Mouse (Mus musculus): ENCODE measurements around the gene Spn. TPM values are rescaled to one million over a fixed set of nuclear protein-coding genes. Genes with fewer than 3 reads are reported as not detected.
"Not testable (repeated sequence)": the region's sequence is repeated elsewhere in the genome, so short reads cannot be mapped to it uniquely, and the experiment has no call there.

Spn gene
- polyA plus RNA-seq, 1 experiment = 3.9 TPM

- TF ChIP-seq CTCF (IDR thresholded peaks at IDR 0.05; ENCODE audit: extremely low read depth, insufficient read length, insufficient replicate concordance, low read depth, low read length) (no peak), POLR2A (IDR thresholded peaks at IDR 0.05; ENCODE audit: low read depth, low read length) (no peak)
- peak overlapping the region; percentile 45 for H3K4me3 ChIP-seq (ENCODE audit: low read depth, low read length)
- no peaks in the 10 kb centered on the region for H3K36me3 ChIP-seq (ENCODE audit: control insufficient read depth, insufficient read depth, low read length)
- peak overlapping the region; percentile 89 for H3K27ac ChIP-seq (ENCODE audit: insufficient read depth, low read depth, low read length)
- H3K27me3 ChIP-seq (ENCODE audit: control insufficient read depth, insufficient read depth, low read length) = no peaks in the 10 kb centered on the region
- peaks cover 28% of the 10 kb centered on the region for H3K4me1 ChIP-seq (ENCODE audit: control insufficient read depth, insufficient read depth, insufficient read length, low read length)
- 85% methylated on average over 20 of the region's 20 CpGs for WGBS
Observed at GRCm38 (mm10) chr7:127090154-127091113, 47.2 kb downstream of the Spn start.

GRCm38 (mm10) chr7:127088901-127089845, 48.5 kb downstream of the Spn start:
- no peak for TF ChIP-seq POLR2A (IDR thresholded peaks at IDR 0.05; ENCODE audit: low read depth, low read length)
- Histone ChIP-seq H3K4me3 (ENCODE audit: low read depth, low read length) (peak overlapping the region; percentile 49), H3K36me3 (ENCODE audit: control insufficient read depth, insufficient read depth, low read length) (no peaks in the 10 kb centered on the region), H3K27ac (ENCODE audit: insufficient read depth, low read depth, low read length) (peak overlapping the region; percentile 86), H3K27me3 (ENCODE audit: control insufficient read depth, insufficient read depth, low read length) (no peaks in the 10 kb centered on the region), H3K4me1 (ENCODE audit: control insufficient read depth, insufficient read depth, insufficient read length, low read length) (peaks cover 28% of the 10 kb centered on the region)
- 10% methylated on average over 27 of the region's 27 CpGs for WGBS

GRCm38 (mm10) chr7:127088083-127088482, 49.5 kb downstream of the Spn start:
- 63% methylated on average over 3 of the region's 3 CpGs for WGBS
- peaks cover 28% of the 10 kb centered on the region for H3K4me1 ChIP-seq (ENCODE audit: control insufficient read depth, insufficient read depth, insufficient read length, low read length)
- no peak for TF ChIP-seq CTCF (IDR thresholded peaks at IDR 0.05; ENCODE audit: extremely low read depth, insufficient read length, insufficient replicate concordance, low read depth, low read length)
- no peak for TF ChIP-seq POLR2A (IDR thresholded peaks at IDR 0.05; ENCODE audit: low read depth, low read length)
- no peaks in the 10 kb centered on the region for H3K36me3 ChIP-seq (ENCODE audit: control insufficient read depth, insufficient read depth, low read length)
- H3K27me3 ChIP-seq (ENCODE audit: control insufficient read depth, insufficient read depth, low read length) = no peaks in the 10 kb centered on the region
- no peak overlapping the region for H3K4me3 ChIP-seq (ENCODE audit: low read depth, low read length)
- no peak overlapping the region for H3K27ac ChIP-seq (ENCODE audit: insufficient read depth, low read depth, low read length)

- H3K27ac ChIP-seq (ENCODE audit: insufficient read depth, low read depth, low read length); H3K27me3 ChIP-seq (ENCODE audit: control insufficient read depth, insufficient read depth, low read length); H3K36me3 ChIP-seq (ENCODE audit: control insufficient read depth, insufficient read depth, low read length); H3K4me3 ChIP-seq (ENCODE audit: low read depth, low read length): not testable (repeated sequence)
- 82% methylated on average over 6 of the region's 6 CpGs for WGBS
- H3K4me1 ChIP-seq (ENCODE audit: control insufficient read depth, insufficient read depth, insufficient read length, low read length) = peaks cover 22% of the 10 kb centered on the region
Observed at GRCm38 (mm10) chr7:127087278-127088010, 50.2 kb downstream of the Spn start, which contains the start of gene Zg16. Gene Zg16 (minus strand): TSS chr7:127087328.

- 48% methylated on average over 6 of the region's 6 CpGs for WGBS
- H3K4me3 ChIP-seq (ENCODE audit: low read depth, low read length) = not testable (repeated sequence)
- peaks cover 12% of the 10 kb centered on the region for H3K4me1 ChIP-seq (ENCODE audit: control insufficient read depth, insufficient read depth, insufficient read length, low read length)
Observed at GRCm38 (mm10) chr7:127085751-127086150, 51.9 kb downstream of the Spn start.

GRCm38 (mm10) chr7:127084794-127085193, 52.8 kb downstream of the Spn start:
- TF ChIP-seq POLR2A (IDR thresholded peaks at IDR 0.05; ENCODE audit: low read depth, low read length) = no peak
- TF ChIP-seq CTCF (IDR thresholded peaks at IDR 0.05; ENCODE audit: extremely low read depth, insufficient read length, insufficient replicate concordance, low read depth, low read length) = no peak
- Histone ChIP-seq H3K27me3 (ENCODE audit: control insufficient read depth, insufficient read depth, low read length) (no peaks in the 10 kb centered on the region), H3K36me3 (ENCODE audit: control insufficient read depth, insufficient read depth, low read length) (no peaks in the 10 kb centered on the region), H3K4me1 (ENCODE audit: control insufficient read depth, insufficient read depth, insufficient read length, low read length) (peaks cover 10% of the 10 kb centered on the region), H3K4me3 (ENCODE audit: low read depth, low read length) (no peak overlapping the region), H3K27ac (ENCODE audit: insufficient read depth, low read depth, low read length) (no peak overlapping the region)
- 45% methylated on average over 2 of the region's 2 CpGs for WGBS

More at GRCm38 (mm10) chr7:127085751-127086150, 51.9 kb downstream of the Spn start:
- H3K36me3 ChIP-seq (ENCODE audit: control insufficient read depth, insufficient read depth, low read length); H3K27me3 ChIP-seq (ENCODE audit: control insufficient read depth, insufficient read depth, low read length); H3K27ac ChIP-seq (ENCODE audit: insufficient read depth, low read depth, low read length): not testable (repeated sequence)
